ENCODE assay signal across 19 mouse cellular contexts in genomic region chr9:30212471-30213075, GRCm38 (mm10).
DNase-seq lines count a peak whose midpoint lies in the region; ATAC-seq lines count a peak whose summit lies in the region.
"Had no signal": no experiment of that assay in that cellular context is flagged by ENCODE, and none has a peak within 500 bp of the region (broad histone marks: within the 10 kb centered on the region; RNA-seq: fewer than 3 reads in every experiment).

No protein-coding gene starts in this region.

- DNase-seq in layer of hippocampus, adult 8-10 months (ENCODE audit: low spot score in 2 of 2), result peak; percentile 70
- peak; percentile 46 to 82 for DNase-seq in left cerebral cortex, adult 9 months (ENCODE audit: low spot score in 2 of 2)
- peak; percentile 89 for DNase-seq in telencephalon, adult 2 months (ENCODE audit: low read depth, low spot score)
- no peak for DNase-seq in kidney, postnatal 36 days
- no peak for DNase-seq in lung, postnatal 36 days
- DNase-seq in gastrocnemius, postnatal 25 days, result no peak
- DNase-seq: cerebellum, adult 11-12 months; gastrocnemius, adult 2 months; heart, adult 2 months; lung, postnatal 4 days had no signal

- H3K9me3 ChIP-seq in megakaryocyte, embryonic 14.5 days, result peaks cover 31% of the 10 kb centered on the region
- H3K9me3 ChIP-seq: embryonic facial prominence, embryonic 15.5 days; hindbrain, embryonic 13.5 days; intestine, embryonic 15.5 days; limb, embryonic 13.5 days; liver, embryonic 15.5 days; midbrain, embryonic 15.5 days had no signal

- no peak for ATAC-seq in megakaryocyte, adult 5-6 weeks (ENCODE audit: poor library complexity, severe bottlenecking)
- ATAC-seq: intestine, embryonic 15.5 days; midbrain, embryonic 15.5 days; Patski had no signal

- no peaks in the 10 kb centered on the region for H3K27me3 ChIP-seq in megakaryocyte, embryonic 14.5 days (replicated peaks)
- H3K27me3 ChIP-seq: embryonic facial prominence, embryonic 15.5 days; hindbrain, embryonic 13.5 days; intestine, embryonic 15.5 days; limb, embryonic 13.5 days; liver, embryonic 15.5 days; midbrain, embryonic 15.5 days; Patski had no signal

- no peaks in the 10 kb centered on the region for H3K4me1 ChIP-seq in megakaryocyte, embryonic 14.5 days
- H3K4me1 ChIP-seq: intestine, embryonic 15.5 days; liver, embryonic 15.5 days had no signal

- peak overlapping the region; percentile 62 for H3K4me3 ChIP-seq in megakaryocyte, embryonic 14.5 days (replicated peaks)
- H3K4me3 ChIP-seq: embryonic facial prominence, embryonic 15.5 days; gastrocnemius, adult 2 months; heart, adult 2 months; hindbrain, embryonic 13.5 days; intestine, embryonic 15.5 days; limb, embryonic 13.5 days; liver, embryonic 15.5 days; midbrain, embryonic 15.5 days had no signal

- H3K36me3 ChIP-seq in megakaryocyte, embryonic 14.5 days (replicated peaks; ENCODE audit: low read length), result no peaks in the 10 kb centered on the region
- H3K36me3 ChIP-seq: embryonic facial prominence, embryonic 15.5 days; hindbrain, embryonic 13.5 days; intestine, embryonic 15.5 days; limb, embryonic 13.5 days; liver, embryonic 15.5 days; midbrain, embryonic 15.5 days had no signal

Comparison
In these comparisons a context has a peak if more than half of its experiments do, and no peak if none do; other contexts are left out.
1. DNase-seq: peak in layer of hippocampus, adult 8-10 months (2 of 2), left cerebral cortex, adult 9 months (2 of 2) and telencephalon, adult 2 months (single experiment); none in kidney, postnatal 36 days (0 of 2), lung, postnatal 36 days (single experiment) and gastrocnemius, postnatal 25 days (single experiment).